Comparison of ENCODE assay signal across 28 mouse cellular contexts in genomic region chr1:191041352-191041751, GRCm38 (mm10). TPM values are rescaled to one million over a fixed set of nuclear protein-coding genes. Genes with fewer than 3 reads are reported as not detected.
"Had no signal": no experiment of that assay in that cellular context is flagged by ENCODE, and none has a peak within 500 bp of the region (broad histone marks: within the 10 kb centered on the region; RNA-seq: fewer than 3 reads in every experiment).

No protein-coding gene starts in this region.

- H3K9me3 ChIP-seq: megakaryocyte, embryonic 14.5 days; midbrain, embryonic 12.5 days; neural tube, embryonic 13.5 days; neural tube, embryonic 15.5 days had no signal

- H3K27ac ChIP-seq: liver, embryonic 14.5 days; macrophage; midbrain, embryonic 12.5 days; neural tube, embryonic 13.5 days; neural tube, embryonic 15.5 days had no signal

- H3K4me3 ChIP-seq: megakaryocyte, embryonic 14.5 days; midbrain, embryonic 12.5 days; myocyte; neural tube, embryonic 13.5 days; neural tube, embryonic 15.5 days had no signal

- H3K27me3 ChIP-seq: midbrain, embryonic 12.5 days; neural tube, embryonic 13.5 days; neural tube, embryonic 15.5 days had no signal

- H3K4me1 ChIP-seq: midbrain, embryonic 12.5 days; neural tube, embryonic 13.5 days; neural tube, embryonic 15.5 days had no signal

- DNase-seq: lung, adult 18-20 months; lung, embryonic 14.5 days; lung, postnatal 10 days; lung, postnatal 36 days; midbrain, embryonic 14.5 days; retina, postnatal 1 day; right cerebral cortex, adult 18-20 months; right cerebral cortex, postnatal 25 days; right cerebral cortex, postnatal 4 days; spleen, adult 18-20 months; thymus, adult 18-20 months; thymus, postnatal 14 days; thymus, postnatal 36 days had no signal

- H3K36me3 ChIP-seq: midbrain, embryonic 12.5 days; neural tube, embryonic 13.5 days; neural tube, embryonic 15.5 days had no signal

- ATAC-seq: midbrain, embryonic 16.5 days had no signal

- H3K4me2 ChIP-seq: lung, embryonic 14.5 days; midbrain, embryonic 12.5 days; neural tube, embryonic 13.5 days; neural tube, embryonic 15.5 days had no signal

- H3K9ac ChIP-seq: liver, embryonic 14.5 days; lung, embryonic 14.5 days; midbrain, embryonic 12.5 days; neural tube, embryonic 13.5 days; neural tube, embryonic 15.5 days had no signal

RNA-seq across cellular contexts. Expression of gene Spata45, which starts 4.9 kb away (rescaled TPM):
- polyA plus RNA-seq: liver, embryonic 14.5 days; liver, embryonic 16.5 days; lung, embryonic 14.5 days; lung, embryonic 16.5 days; macrophage; midbrain, embryonic 12.5 days; midbrain, embryonic 14.5 days; midbrain, embryonic 16.5 days; myocyte; neural tube, embryonic 11.5 days; neural tube, embryonic 13.5 days; neural tube, embryonic 15.5 days; small intestine, adult 2 months; stomach, embryonic 14.5 days; stomach, embryonic 16.5 days; thymus, postnatal 0 days had no signal
